Mouse (Mus musculus) layer of hippocampus, postnatal 36 days (tissue): ENCODE results near the gene Rab25. TPM values are rescaled to one million over a fixed set of nuclear protein-coding genes. Genes with fewer than 3 reads are reported as not detected.

Experiments
- DNase-seq, 2 experiments: peaks; one replicate each; pipeline ENCODE4 v3.0.0; 2022
- total RNA-seq, 2 experiments: library from RNA; stranded (reverse); gene quantifications; 2 replicates each; pipeline ENCODE4 v1.2.3; 2021

Gene Rab25
- total RNA-seq, 2 experiments from 2014 or later, result 0.63 TPM; not detected in 1

DNA sequence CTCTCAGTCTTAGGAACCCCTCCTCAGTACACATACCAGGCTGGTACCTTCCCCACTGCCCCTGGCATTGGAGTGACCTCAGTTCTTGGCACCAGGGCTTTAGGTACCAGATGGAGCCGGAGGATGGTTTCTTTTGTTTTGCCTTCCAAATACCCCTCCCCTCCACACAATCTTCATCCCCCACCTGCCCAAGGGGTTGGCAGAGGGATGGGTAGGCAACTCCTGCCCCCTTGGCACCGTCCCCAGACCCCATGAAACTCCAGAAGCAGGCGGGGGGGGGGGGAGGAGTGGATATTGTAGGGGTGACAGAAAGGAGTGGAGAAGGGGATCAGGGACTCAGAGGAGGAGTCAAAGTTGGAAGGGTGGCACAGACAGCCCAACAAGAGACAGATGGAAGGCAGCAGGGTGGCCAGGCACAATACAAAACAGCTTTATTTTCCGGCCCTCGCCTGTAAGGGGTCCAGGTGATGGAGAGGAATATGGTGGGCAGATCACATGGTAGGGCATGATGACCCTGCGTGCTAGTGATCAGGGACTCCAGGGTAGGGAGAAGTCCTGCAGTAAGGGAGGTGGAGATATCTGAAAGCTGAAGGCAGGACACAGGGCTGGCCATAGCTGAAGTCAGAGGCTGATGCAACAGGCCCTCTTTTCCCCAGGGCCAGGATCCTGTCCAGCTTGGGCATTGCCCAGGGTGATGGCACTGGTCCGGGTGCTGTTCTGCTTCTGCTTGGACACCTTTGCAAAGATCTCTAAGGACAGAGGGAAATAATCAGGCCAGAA lies 6.3 kb downstream of the Rab25 start:
- DNase-seq, result no peak

DNA sequence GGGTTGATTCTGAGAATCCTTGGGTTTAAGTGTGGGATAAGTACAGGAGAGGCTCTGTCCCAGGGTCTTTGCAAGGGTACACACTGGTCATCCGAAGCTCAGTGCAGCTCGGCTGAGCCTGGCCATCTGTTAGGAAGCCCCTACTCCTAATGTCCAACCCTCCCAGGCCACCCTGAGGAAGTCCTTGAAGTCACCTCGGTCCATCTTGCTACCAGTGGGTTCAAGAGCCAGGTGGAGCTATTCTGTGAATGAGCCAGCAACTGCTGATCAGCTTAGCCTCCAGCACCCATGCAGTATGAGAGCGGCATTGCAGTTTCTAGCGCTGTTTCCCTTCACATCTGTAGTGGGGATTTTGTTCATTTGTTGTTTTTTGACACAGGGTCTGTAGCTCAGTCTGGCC lies 8.0 kb downstream of the Rab25 start:
- no peak for DNase-seq

DNA sequence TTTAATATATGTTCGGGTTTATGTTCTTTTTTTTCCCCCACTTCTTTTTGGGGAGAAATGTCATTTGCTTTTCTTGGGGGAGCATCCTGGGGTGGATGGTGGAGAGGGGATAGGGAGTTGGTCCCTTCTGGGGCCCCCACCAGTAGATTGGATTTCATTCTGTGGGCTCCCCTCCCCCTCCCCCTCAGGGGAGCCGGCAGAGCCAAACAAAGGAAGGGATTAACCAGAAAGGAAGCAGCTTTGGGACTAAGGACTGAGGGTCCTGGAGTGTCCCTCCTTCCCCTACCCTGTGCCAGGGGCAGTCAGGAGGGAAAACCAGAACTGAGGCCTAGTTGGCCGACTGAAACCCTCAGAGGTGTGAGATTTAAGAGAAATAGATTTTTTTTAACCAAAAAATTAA lies 8.7 kb downstream of the Rab25 start:
- no peak for DNase-seq

DNA sequence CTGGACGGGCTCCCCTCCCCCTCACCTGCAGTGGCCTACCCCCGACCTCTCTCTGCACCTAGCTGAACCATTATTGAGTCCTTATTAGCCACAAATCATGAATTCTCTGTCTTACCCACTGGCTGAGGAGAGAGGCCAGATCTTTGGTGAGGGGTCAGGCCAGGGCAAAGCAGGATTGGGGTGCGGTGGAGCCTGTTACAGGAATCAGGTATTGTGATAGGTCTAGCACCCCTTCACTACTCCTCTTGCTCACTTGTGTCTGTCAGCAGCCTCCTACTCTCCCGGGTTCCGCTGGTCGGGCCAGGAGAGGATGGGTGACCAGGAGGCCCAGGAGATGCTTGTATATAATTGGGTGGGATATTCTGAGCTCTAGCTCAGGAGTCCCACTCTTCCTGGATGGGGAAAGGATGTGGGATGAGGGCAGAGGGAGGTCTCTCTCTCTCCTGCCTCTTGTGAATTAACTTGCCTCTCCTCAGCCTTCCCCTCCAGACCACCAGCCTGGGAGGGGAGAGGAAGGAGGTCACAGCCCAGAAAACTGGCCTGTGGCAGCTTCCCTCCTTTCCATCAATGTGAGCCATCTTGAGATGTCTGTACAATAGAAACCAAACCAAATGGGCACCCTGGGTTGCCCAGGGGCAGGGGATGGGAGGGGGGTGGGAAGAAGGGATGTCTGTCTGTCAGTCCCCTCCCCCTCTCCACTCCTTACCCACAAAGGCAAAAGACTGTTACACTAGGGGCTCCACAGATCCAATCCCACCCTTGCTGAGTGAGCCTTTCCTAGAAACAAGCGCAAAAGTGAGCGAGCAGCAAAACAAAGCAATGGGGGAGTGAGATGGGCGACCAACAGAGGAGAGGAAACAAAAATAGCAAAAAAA lies 9.6 kb downstream of the Rab25 start:
- no peak for DNase-seq

DNA sequence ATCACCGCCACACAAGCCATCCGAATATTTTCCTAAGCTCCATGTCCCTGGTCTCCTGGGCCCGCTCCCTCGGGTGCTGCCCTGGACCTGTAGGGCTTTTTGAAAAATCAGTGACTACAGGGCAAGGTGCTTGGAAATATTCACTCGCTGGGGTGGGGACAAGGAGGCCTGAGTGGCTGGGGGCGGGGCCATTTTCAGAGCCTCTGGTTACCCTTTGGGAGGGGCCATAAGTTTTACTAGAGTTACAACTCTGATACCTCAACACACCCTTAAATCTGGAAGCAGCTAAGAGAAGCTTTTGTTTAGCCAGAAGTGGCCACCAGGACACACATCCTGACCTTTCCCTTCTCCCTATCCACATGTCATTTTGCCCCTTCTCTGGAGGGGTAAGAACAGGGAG lies 11.0 kb downstream of the Rab25 start:
- no peak for DNase-seq

DNA sequence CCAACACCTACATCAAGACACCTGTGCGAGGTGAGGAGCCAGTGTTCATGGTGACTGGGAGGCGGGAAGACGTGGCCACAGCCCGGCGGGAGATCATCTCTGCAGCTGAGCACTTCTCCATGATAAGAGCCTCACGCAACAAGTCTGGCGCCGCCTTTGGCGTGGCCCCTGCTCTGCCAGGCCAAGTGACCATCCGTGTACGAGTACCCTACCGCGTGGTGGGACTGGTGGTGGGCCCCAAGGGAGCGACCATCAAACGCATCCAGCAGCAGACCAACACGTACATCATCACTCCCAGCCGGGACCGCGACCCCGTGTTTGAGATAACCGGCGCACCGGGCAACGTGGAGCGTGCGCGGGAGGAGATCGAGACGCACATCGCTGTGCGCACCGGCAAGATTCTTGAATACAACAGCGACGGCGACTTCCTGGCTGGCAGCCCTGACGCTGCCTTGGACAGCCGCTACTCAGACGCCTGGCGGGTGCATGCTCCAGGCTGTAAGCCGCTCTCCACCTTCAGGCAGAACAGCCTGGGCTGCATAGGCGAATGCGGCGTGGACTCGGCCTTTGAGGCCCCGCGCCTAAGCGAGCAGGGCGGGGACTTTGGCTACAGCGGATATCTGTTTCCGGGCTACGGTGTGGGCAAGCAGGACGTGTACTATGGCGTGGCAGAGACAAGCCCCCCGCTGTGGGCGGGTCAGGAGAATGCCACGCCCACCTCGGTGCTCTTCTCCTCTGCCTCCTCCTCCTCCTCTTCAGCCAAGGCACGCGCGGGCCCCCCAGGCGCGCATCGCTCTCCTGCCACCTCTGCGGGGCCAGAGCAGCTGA lies 11.8 kb downstream of the Rab25 start:
- DNase-seq, result peak; percentile 61 to 78

DNA sequence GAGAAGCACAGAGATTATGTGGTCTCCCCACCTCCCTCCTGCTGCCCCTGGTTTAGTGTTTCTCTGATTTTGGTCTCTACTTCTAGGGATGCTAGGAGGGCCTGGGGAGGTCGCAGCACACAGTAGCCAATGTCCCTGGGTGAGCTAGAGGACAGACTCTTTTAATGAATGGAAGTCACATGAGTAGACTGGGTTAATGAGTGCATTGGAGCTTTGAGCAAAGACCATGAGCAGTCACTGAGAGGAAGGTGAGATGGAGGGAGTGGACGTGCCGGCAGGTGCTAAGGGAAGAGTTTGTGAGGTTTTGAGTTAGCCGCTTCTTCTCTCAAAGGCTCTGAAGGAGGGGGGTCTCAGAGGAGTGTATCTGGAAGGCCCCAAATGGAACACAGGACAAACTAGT lies 12.6 kb downstream of the Rab25 start:
- no peak for DNase-seq

DNA sequence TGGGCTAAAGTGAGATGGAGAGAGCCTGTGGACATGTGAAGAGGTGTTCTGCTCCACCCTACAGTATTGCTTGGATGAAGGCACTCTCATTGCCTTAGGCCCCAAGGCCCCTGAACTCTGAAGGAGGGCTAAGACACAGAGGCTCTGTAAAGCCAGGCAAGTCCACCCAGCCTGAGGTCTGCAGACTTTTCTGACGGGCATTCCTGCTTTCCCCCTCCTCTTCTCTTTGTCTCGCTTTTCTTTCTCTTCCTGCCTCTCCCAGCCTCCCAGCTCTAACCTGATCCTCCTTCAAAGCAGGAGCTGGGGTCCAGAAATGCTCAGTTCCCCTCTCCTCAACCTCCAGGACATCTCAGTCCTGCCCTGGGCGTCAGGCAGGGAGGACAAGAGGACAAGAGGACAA lies 13.1 kb downstream of the Rab25 start:
- DNase-seq, result no peak

DNA sequence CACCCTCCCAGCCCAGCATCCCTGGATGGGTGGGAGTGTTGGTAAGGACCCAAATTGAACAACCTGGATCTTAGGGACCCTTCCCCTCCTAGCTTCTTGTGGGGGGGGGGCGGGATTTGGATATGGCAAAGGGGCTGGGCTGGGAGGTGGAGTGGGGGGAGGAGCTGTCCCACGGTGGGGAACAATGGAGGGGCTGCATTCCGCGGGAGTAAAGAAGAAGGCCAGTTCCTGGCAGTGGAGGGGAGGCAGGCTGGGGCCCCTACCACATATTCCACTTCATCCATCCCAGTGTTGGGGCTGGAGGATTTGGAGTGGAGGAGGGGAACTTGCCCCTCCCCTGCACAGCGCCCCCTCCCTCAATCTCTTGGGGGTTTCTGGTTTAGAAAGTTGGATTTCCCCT lies 14.4 kb downstream of the Rab25 start:
- no peak for DNase-seq

DNA sequence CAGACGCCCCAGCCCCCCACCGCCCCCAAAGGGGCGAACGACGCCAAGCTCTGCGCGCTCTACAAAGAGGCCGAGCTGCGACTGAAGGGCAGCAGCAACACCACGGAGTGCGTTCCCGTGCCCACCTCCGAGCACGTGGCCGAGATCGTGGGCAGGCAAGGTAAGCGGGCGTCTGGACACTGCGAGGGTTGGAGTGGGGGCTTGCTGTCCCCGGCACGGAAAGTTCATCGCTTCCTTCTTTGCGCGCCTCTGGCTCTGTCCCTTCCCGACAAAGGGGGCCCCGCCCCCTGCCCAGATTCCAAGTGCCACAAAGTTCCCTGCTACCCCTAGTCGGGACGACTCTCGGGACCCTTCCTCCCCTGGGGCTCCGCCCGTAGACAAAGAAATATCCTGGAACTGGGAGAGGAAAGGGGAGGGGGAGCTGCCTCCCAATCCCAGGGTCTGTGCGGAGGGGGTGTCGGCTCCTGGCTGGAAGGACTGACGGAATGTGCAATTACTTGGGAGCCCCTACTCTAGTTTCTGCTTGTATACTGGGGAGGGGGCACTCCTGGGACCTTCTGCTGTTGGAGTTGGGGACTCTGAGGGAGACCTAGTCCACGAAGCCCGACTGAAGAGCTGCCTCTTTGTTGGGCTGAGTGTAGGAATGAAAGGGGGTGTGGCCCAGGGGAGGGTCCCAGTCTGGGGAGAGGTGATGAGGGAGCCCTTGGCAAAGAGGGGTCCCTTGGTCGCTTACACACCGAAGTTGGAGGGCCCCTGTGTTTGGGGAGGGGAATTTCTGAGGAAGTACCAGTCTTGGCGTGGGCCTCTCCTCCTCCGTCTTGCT lies 15.2 kb downstream of the Rab25 start:
- no peak for DNase-seq

DNA sequence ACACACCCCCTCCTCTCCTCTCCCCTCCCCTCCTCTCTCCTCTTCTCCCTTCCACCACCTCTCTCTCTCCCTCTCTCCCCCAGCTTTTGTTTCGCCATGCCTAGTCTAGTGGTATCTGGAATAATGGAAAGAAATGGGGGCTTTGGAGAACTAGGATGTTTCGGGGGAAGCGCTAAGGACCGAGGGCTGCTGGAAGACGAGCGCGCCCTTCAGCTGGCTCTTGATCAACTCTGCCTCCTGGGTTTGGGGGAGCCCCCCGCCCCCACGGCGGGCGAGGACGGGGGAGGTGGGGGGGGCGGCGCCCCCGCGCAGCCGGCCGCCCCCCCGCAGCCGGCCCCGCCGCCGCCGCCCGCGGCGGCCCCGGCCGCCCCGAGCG lies 15.8 kb downstream of the Rab25 start, which contains the start of gene Mex3a:
Gene Mex3a (plus strand): TSS at position 97 of the 376 bp plus-strand sequence.
- DNase-seq, result no peak

DNA sequence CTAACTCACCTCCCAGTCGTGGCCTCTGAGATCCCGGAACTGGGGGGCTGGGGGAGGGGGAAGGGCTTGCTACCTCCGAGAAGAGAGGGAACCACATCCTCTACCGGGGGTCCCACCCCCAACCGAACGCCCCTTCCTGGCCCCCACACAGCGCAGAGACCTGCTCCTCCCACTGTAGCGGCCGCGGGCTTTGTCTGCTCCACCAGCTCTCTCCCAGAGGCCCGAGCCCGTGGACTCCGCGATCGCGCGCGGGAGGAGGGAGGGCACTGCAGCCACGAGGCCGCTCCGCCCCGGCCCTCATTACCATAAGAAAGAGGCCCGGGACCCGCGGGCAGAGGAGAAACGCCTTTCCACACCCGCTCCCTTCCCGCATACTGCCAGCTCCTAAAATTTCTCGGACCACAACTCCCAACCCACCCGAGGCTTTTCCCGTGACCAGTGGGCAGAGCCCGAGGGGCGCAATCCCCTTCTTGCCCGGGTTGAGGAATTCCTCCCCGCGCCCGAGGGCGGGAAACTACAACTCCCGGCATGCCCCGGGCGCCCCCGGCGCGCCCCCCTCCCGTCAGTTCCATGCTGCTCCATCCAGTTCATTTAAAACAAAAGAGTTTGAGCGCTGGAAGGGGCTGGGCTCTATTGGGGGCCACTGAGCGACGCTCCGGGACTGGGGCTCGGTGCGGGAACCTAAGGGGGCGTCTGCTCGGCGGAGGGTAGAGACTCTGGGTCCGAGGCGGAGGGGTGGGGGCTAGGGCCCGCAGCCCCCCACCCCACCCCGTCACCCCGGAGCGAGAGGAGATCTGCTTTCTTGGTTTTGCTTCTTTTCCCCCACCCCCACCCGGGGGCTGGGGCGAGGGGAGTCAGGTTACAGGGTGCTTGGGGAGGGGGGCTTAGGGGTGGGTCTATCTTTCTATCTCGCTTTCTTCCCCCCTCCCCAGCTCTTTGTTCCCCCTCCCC lies 16.5 kb downstream of the Rab25 start:
- DNase-seq, result peak; percentile 89

DNA sequence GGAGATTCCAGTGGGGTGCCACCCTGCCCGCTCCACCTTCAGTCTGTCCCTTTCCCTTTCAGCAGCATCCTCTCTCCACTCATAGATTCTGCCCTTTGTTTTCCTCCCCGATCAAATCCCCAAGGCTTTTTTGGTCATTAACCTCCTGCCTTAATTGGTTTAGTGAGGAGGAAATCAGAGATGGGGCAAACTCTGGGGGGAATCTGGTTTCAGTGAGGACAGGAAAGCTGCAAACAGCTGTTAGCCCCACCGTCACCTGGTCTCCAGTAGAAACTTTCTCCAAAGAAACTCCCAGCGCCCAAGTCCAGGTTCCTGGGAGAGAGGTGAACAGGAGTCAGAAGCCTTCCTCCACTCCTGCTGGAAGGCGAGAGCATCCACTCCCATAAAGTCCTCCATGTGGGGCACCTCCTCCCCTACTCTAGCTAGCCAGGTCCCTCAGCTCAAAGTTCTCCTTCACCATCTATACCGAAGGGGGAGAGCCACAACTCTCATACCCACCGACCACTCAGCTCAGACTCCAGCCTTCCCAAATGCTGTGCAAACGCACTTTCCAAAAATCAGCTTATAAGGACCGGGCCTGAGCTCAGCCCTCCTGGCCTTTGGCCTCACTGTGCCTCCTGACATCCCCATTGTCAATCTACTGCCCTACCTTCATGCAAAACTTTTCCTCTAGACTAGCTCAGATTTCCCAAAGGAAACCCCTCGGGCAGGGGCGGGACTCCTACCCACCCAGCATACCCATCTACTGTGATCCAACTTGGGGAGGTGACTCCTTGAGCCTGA lies 17.8 kb downstream of the Rab25 start:
- no peak for DNase-seq

DNA sequence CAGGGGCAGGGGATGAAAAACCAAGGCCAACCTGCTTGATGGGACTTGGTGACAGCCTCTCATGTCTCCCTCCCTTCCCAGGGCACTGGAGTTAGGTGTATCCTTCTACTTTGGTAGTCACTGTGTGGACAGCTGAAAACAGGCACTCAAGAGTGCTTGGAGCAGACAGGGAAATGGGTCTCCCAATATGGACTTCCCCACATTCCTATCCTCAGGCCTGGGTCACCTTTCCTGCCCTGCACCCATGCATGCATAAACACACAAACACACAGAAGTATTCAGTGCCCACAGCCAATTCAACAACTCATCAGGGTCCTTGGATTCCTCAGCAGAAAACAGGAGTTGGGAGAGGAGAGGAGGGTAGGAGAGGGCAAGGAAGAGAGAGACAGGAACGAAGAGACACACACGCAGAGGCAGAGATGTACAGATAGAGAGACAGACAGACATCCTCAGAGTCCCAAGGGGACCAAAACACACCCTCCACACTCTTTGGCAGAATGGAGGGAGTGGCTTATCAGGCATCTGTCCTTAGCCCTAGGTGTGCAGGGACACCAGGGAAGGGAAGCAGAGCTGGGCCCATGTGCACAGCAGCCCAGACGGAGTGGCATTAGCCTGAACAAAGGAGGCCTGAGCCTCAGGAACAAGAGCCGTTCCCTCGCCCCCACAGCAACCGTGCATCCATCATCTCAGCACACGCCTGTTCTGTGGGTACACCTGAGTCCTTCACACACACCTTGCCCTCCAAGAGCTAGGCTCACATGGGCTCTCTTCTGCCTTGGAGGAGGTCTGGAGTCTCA lies 18.7 kb downstream of the Rab25 start:
- DNase-seq, result no peak

DNA sequence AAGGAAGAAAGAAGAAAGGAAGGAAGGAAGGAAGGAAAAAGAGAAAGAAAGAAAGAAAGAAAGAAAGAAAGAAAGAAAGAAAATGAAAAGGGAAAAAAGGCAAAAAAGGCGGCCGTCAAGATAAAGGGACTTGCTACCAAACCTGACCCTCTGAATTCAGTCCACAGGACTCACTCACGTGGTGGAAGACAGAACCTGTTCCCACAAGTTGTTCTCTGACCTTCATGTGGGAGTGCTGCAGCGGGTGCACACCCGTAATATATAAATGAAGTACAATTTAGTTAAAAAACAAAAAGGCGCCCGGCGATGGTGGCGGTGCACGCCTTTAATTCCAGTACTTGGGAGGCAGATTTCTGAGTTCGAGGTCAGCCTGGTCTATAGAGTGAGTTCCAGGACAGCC lies 19.5 kb downstream of the Rab25 start:
- DNase-seq, result no peak

DNA sequence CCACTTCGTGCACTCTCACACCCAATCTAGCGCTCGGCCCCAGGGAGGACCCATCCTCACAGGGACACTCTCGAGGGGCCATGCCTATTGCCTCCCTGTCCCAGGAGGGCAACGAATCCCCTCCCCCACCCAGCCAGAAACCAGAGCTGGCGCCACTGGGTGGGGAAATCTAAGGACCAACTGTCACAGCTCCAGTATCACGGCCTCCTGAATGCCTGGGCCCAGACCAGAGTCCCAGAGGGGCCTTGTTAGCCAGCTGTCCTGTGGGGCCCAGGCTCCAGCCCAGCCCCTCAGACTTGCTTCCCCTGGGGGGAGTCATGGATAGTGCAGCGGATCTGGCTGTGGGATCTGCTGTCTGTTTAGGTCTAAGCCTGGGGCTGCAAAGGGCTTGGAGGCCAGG lies 20.5 kb downstream of the Rab25 start:
- DNase-seq, result no peak

DNA sequence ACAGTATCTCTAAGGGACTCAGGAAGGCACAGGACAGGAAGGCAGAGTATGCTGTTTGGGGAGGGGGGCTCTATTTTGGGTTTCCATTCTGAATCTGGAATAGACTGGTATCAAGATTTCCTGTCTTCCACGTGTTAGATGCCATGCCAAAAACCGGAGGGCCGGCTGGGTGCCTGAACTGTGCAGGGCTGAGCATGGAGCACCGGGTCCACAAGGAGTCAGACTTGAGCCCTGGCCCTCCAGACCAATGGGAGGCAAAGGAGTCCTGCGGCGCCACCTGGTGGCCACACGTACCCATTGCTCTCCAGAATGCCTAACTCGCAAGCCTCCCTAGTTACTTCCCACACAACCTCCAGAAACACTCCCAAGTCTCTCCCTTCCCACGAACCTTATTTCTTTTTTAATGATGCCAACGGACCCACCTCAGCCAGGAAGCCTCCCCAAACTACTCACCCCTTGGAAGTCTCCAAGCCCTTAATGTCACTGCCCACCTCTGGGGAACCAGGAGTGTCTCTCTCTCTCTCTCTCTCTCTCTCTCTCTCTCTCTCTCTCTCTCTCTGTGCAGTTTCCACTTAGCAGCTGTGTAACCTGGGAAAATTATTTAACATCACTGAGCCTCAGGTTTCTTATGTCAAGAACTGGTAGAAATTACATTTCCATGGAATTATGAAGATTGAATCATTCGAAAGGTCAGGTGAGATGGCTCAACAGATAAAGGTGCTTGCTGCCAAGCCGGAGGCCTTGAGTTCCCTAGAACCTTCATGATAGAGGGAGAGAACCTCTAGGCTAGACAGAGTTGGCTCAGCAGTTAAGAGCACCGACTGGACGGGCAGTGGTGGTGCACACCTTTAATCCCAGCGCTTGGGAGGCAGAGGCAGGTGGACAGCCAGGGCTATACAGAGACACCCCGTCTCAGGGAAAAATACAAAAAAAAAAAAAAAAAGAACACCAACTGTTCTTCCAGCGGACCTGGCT lies 21.7 kb downstream of the Rab25 start:
- peak; percentile 70 to 76 for DNase-seq

DNA sequence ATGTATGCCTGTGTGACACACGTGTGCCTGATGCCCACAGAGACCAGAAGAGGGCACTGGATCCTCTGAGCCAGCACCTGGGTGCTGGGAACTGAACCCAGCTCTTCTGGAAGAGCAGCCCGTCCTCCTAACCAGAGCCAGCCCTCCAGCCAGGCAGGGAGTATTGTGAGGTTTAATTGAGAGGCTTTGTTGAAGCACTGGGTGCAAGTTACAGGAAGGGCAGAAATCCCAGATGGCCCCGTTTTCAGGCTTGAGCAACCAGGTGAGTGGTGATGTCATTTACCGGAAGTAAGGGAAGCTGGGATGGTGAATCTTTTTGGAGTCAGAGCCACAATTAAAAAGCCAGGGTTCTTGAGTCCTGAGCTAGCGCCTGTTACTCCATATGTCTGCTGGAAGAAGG lies 23.1 kb downstream of the Rab25 start:
- no peak for DNase-seq
